Mouse (Mus musculus): ENCODE measurements around the gene Il6st. TPM values are rescaled to one million over a fixed set of nuclear protein-coding genes. Genes with fewer than 3 reads are reported as not detected.

Il6st gene
- polyA plus RNA-seq, 1 experiment: 19.5 TPM

GRCm38 (mm10) chr13:112467384-112467783 is 3.5 kb downstream of the Il6st start:
- no peak for DNase-seq (ENCODE audit: low read depth)
- TF ChIP-seq CTCF (IDR thresholded peaks at IDR 0.05; ENCODE audit: borderline replicate concordance, extremely low read depth, insufficient read depth, insufficient read length) (no peak), POLR2A (IDR thresholded peaks at IDR 0.05; ENCODE audit: borderline replicate concordance, extremely low read depth, insufficient read depth, insufficient read length, poor library complexity, severe bottlenecking) (no peak)

GRCm38 (mm10) chr13:112469491-112469890 is 5.6 kb downstream of the Il6st start:
- TF ChIP-seq CTCF (IDR thresholded peaks at IDR 0.05; ENCODE audit: borderline replicate concordance, extremely low read depth, insufficient read depth, insufficient read length) (no peak), POLR2A (IDR thresholded peaks at IDR 0.05; ENCODE audit: borderline replicate concordance, extremely low read depth, insufficient read depth, insufficient read length, poor library complexity, severe bottlenecking) (no peak)
- DNase-seq (ENCODE audit: low read depth): no peak

- TF ChIP-seq CTCF (IDR thresholded peaks at IDR 0.05; ENCODE audit: borderline replicate concordance, extremely low read depth, insufficient read depth, insufficient read length) (no peak), POLR2A (IDR thresholded peaks at IDR 0.05; ENCODE audit: borderline replicate concordance, extremely low read depth, insufficient read depth, insufficient read length, poor library complexity, severe bottlenecking) (no peak)
- DNase-seq (ENCODE audit: low read depth): no peak
Observed at GRCm38 (mm10) chr13:112471201-112471600, 7.3 kb downstream of the Il6st start.

DNA sequence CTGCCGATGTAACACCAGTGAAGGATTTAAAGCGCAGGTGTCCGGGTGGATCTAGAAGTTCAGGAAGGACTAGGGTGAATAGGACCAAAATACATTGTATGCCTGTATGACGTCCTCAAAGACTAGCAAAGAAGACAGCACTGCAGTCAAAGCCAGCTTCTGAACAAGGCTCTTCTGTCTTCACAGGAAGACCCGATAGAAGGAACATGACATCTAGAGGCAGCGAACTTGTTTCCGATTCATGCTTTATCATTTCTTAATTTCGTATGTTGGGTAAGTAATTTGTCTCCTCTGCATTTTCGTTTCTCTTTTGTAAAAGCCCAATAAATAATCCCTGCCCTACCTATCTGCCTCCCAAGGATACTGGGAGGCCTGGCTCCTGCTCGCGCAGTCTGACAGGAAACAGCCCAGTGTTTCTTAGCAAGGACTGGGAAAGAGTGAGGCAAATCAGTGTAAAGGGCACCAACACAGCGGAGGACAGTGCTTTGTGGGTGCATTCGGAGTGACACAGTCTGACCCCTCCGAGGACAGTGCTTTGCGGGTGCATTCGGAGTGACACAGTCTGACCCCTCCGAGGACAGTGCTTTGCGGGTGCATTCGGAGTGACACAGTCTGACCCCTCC is 8.6 kb downstream of the Il6st start:
- DNase-seq (ENCODE audit: low read depth): no peak
- TF ChIP-seq POLR2A (IDR thresholded peaks at IDR 0.05; ENCODE audit: borderline replicate concordance, extremely low read depth, insufficient read depth, insufficient read length, poor library complexity, severe bottlenecking) (no peak), CTCF (IDR thresholded peaks at IDR 0.05; ENCODE audit: borderline replicate concordance, extremely low read depth, insufficient read depth, insufficient read length) (no peak)

- DNase-seq (ENCODE audit: low read depth): no peak
- TF ChIP-seq POLR2A (IDR thresholded peaks at IDR 0.05; ENCODE audit: borderline replicate concordance, extremely low read depth, insufficient read depth, insufficient read length, poor library complexity, severe bottlenecking) (no peak), CTCF (IDR thresholded peaks at IDR 0.05; ENCODE audit: borderline replicate concordance, extremely low read depth, insufficient read depth, insufficient read length) (no peak)
Observed at GRCm38 (mm10) chr13:112473757-112474755, 10.2 kb downstream of the Il6st start.

DNA sequence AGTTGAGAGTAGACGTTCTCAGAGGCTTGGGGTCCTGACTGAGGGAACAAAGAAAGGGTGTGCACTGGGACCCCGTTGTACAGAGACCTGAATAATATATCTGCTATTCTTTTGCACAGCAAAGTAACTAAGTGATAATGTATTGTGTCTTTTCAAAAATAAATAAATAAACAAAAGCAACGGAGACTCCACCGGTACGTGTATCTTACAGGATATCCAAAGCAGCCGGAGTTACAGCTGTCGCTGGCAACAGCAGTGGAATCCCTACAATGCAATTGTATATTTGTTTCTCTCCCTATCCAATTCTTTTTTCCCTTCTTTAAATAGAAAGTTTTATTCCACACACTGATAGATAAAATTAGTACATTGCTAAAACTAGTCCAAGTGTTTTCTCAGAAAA is 15.2 kb downstream of the Il6st start:
- DNase-seq (ENCODE audit: low read depth): no peak
- TF ChIP-seq POLR2A (IDR thresholded peaks at IDR 0.05; ENCODE audit: borderline replicate concordance, extremely low read depth, insufficient read depth, insufficient read length, poor library complexity, severe bottlenecking) (no peak), CTCF (IDR thresholded peaks at IDR 0.05; ENCODE audit: borderline replicate concordance, extremely low read depth, insufficient read depth, insufficient read length) (no peak)

- TF ChIP-seq POLR2A (IDR thresholded peaks at IDR 0.05; ENCODE audit: borderline replicate concordance, extremely low read depth, insufficient read depth, insufficient read length, poor library complexity, severe bottlenecking) (no peak), CTCF (IDR thresholded peaks at IDR 0.05; ENCODE audit: borderline replicate concordance, extremely low read depth, insufficient read depth, insufficient read length) (no peak)
- no peak for DNase-seq (ENCODE audit: low read depth)
Observed at GRCm38 (mm10) chr13:112479926-112480325, 16.1 kb downstream of the Il6st start.

DNA sequence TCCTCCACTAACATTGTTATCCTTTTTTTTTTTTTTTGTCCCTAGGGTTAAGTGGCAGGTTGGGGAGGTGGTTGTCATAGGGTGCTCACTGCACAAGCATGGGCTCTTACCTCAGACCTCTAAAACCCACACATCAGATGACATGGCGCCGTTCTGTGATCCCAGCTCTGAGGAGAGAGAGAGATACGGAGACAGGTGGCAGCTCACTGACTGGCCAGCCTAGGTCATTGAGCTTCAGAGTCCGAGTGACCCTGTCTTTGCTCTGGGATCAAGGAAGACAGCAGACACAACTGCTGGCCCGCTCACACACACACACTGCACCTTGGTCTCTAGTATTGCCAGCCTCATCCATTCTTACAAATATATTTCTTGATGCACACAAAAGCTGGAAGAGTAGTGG is 18.7 kb downstream of the Il6st start:
- no peak for DNase-seq (ENCODE audit: low read depth)
- TF ChIP-seq POLR2A (IDR thresholded peaks at IDR 0.05; ENCODE audit: borderline replicate concordance, extremely low read depth, insufficient read depth, insufficient read length, poor library complexity, severe bottlenecking): no peak
- no peak for TF ChIP-seq CTCF (IDR thresholded peaks at IDR 0.05; ENCODE audit: borderline replicate concordance, extremely low read depth, insufficient read depth, insufficient read length)

GRCm38 (mm10) chr13:112483015-112483414 is 19.1 kb downstream of the Il6st start:
- no peak for DNase-seq (ENCODE audit: low read depth)
- TF ChIP-seq CTCF (IDR thresholded peaks at IDR 0.05; ENCODE audit: borderline replicate concordance, extremely low read depth, insufficient read depth, insufficient read length) (no peak), POLR2A (IDR thresholded peaks at IDR 0.05; ENCODE audit: borderline replicate concordance, extremely low read depth, insufficient read depth, insufficient read length, poor library complexity, severe bottlenecking) (no peak)

DNA sequence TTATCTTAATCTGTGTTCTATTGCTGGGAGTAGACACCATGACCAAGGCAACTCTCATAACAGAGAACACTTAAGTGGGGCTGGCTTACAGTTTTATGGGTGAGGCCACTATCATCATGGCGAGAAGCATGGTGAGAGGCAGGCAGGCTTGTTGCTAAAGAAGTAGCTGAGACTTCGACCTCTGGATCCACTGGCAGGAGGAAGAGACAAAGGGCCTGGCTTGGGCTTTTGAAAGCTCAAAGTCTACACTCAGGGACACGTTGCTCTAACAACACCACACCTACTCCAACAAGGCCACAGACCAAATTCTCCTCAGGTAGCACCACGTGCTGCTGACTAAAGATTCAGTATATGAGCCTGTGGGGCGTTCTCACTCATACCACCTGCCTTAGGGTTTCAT is 22.4 kb downstream of the Il6st start:
- TF ChIP-seq POLR2A (IDR thresholded peaks at IDR 0.05; ENCODE audit: borderline replicate concordance, extremely low read depth, insufficient read depth, insufficient read length, poor library complexity, severe bottlenecking) (no peak), CTCF (IDR thresholded peaks at IDR 0.05; ENCODE audit: borderline replicate concordance, extremely low read depth, insufficient read depth, insufficient read length) (no peak)
- DNase-seq (ENCODE audit: low read depth): no peak

DNA sequence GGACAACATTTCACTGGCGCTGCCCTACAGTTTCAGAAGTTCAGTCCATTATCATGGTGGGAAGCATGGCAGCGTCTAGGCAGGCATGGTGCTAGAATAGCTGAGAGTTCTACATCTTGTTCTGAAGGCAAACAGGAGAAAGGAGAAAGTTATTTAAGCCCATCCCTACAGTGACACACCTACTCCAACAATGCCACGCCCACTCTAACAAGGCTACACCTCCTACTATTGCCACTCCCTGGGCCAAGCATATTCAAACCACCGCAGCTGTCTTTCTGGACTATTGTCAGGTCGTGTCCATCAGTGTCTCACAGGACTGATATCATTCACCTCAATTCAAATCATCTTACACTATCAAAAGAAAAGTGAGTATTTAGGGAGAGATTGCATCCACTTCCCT is 22.8 kb downstream of the Il6st start:
- TF ChIP-seq POLR2A (IDR thresholded peaks at IDR 0.05; ENCODE audit: borderline replicate concordance, extremely low read depth, insufficient read depth, insufficient read length, poor library complexity, severe bottlenecking) (no peak), CTCF (IDR thresholded peaks at IDR 0.05; ENCODE audit: borderline replicate concordance, extremely low read depth, insufficient read depth, insufficient read length) (no peak)
- DNase-seq (ENCODE audit: low read depth): no peak

All from brain, embryonic 14.5 days (tissue).